Mouse (Mus musculus) fibroblast of lung, adult 2 months (primary cell): ENCODE measurements around the gene Ankrd49.

ENCODE experiments used
- DNase-seq: peaks from one replicate; pipeline ENCODE4 v3.0.0-alpha.2; 2011; ENCODE audit warnings: low read depth

The Ankrd49 gene

DNA sequence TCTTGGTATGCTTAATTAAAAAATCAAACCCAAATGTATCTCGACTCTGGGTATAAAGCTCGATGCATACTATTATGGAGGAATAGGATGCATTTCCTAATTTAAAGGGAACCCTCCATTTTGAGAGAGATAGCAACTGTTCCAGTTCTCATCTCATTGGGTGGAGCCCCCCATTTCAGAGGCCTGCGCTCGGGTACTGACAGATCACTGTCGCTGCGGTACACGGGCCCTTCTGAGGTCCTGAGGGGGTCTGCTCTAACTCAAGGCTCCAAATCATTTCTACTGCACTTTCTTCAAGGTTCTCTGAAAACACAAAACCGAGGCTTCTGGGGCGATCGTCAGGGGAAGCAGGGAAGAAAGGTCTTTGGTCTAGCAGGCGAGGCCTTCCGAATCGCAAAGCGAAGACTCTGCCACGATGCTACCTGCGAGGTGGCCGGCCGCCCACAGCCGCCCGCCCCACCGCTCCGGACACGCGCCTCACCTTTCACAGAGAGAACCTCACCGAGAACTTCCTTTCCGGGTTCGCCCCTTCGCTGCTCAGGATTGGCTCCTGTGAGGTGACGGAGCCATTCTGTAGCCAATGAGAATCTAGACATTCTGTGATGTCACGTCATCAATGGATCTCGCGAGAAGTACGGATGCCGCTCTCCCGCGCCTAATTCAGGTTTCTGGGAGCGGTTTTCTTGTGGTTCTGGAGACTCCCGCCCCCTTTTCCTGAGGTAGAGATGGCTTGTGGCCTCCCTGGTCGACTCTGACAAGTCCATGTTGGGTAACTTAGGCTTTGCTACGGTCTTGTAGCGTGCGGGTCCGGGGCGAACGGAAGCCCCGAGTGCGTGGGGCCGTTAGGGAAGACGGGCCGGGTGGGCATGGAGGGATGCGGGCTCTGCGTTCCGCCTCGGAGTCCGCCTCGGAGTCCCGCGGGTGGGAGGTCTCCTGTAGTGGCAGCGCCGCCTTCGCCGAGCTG lies at the start of gene Ankrd49, which contains the start of gene Mre11a:
Gene Ankrd49, minus strand, starts transcription at position 818 of the 964 bp plus-strand sequence.
Gene Mre11a, plus strand, starts transcription at position 616 of the 964 bp plus-strand sequence.
- peak; percentile 94 for DNase-seq

DNA sequence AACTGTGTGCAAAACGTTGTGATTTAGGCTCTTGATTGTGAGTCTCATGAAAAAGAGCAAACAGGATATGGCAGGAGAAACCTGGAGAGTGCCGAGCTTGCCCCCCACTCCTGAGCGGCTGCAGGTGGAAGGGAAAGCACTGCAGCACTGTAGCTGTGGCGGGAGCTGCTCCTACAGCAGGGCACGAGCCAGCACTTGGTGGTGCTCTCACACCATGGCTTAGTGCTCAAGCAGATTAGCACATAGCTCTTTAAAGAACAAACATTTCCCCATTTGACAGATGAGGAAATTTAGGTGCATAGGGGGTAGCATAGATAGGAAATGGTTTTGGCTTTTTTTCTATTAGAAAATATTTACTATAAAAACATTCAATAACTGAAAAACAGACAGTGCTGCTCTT lies 47.4 kb upstream of the Ankrd49 start:
- DNase-seq = no peak

DNA sequence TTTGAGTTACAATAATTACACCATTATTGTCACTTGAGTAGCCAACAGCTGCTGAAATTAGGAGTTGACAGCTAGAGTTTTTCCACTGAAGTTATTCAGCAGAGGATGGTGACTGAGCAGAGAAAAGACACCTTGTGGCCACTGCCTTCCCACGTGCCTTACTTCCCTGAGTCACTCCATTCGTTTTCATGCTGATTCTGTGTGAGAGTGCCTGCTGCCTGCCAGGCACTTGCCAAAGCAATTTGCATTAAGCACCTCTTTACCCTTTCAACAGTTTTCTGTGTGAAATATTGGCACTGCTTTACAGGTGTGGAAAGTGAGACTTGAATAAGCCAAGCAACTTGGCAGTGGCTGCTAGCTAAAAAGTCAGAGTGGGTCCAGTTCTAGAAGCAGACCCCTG lies 43.2 kb upstream of the Ankrd49 start:
- no peak for DNase-seq

DNA sequence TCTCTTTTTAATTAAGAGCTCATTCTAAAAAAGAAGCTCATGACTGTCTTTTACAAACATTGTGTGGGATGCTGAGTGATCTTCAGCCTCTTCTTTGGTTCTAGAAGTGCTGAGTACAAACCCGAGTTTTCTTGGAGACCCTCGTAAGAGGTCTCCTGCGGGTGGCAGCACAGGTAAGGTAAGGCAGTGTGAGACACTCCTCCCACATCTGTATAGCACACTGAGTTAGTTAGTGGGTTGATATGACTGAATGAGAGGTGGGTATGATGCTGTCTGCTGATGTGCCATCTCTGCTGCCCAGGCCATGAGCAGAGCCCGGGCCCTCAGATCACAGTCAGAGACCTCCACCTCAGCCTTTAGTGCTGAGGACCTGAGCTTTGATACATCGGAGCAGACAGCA lies 40.2 kb upstream of the Ankrd49 start:
- DNase-seq = no peak

GRCm38 (mm10) chr9:14821396-14821795 lies 36.7 kb upstream of the Ankrd49 start:
- no peak for DNase-seq

- DNase-seq = no peak
Measured at GRCm38 (mm10) chr9:14810111-14810510, 25.5 kb upstream of the Ankrd49 start.

- no peak for DNase-seq
Measured at GRCm38 (mm10) chr9:14806786-14807185, 22.1 kb upstream of the Ankrd49 start.

DNA sequence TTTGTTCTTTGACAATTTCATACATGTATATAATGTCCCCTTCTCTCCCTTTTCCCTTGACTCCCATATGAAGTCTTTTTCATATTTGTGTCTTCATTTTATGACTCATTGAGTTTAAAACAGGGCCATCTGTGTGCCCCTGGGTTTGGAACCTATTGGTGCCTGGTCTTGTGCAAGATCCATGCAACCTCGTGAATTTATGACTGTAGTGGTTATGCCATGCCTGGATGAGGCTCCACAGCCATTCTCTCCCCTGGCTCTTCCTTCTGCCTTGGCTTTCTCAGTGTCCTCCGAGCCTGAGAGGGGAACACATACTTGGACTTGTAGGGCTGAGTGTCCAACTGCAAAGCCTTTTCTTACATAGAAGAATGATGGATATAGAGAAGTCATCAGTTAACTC lies 21.1 kb upstream of the Ankrd49 start:
- DNase-seq = no peak

GRCm38 (mm10) chr9:14787356-14787755 lies 2.7 kb upstream of the Ankrd49 start:
- DNase-seq = no peak

DNA sequence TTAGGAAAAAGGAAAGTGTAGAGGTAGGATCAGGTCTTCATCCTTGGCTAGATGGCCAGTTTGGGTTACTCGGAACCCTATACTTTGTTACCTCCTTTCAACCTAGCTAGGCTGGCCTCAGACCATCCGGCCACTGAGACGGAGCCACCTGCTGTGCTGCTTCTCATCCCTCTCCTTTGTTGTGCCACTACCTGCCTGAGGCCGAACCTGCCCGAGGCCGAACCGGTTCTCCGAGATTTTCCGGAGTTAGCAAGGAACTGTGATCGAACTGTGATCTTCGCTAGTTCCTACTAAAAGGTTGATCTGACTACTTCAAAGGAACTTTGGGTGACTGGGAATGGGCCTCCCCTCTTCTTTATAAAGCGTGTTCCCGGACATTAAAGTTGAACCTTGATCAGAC lies 6.3 kb downstream of the Ankrd49 start:
- DNase-seq = no peak

DNA sequence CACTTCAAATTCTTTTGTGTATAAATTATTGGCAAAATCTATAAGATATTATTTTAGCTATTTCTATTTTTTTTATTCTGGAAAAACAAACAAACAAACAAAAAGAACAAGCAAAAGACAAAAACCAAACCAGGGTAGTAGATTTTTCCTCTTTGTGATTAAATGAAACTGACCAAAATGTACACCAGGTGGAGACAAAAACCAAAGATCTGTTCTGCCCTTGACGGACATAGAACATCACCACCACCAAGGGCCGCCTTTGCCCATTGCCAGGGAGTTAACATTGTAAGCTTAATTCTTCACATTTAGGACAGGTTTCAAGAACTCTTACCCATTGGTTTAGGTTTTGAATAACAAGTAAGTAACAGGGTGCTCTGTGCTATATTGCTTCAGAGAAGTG lies 10.8 kb downstream of the Ankrd49 start:
- DNase-seq = no peak

GRCm38 (mm10) chr9:14772074-14772473 lies 12.6 kb downstream of the Ankrd49 start:
- DNase-seq = no peak

DNA sequence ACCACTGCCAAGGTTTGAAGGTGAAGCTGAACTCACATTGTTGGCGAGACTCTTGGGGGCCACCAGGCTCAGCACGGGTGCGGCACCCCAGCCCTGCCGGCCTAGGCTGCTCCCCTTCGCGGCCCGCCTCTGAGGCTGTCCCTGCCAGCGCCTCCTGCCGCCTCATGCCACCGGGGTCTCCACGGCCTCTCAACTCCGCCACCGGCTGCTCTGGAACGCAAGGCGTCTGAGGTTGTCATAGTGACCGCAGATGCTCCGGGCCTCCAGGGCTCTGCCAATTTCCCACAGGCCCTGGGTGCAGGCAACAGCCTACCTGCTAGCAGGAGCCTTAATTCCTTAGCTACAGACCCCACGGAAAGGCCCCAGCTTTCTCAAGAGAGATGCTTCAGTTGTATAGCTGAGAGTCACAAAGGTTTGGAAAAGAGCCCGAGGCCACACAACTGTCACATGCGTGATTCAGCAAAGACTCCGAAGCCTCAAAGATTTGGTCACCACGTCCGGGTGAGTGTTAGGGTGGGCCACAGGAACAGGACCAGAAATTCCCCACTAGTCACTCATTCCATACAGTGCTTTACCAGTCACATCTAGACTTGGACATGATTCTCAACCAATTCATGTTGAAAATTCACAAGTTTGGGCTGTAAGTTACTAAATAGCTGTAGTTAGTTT lies 13.7 kb downstream of the Ankrd49 start, which contains the start of gene 1700012B09Rik:
Gene 1700012B09Rik, minus strand, starts transcription at position 228 of the 669 bp plus-strand sequence.
- no peak for DNase-seq

- DNase-seq = no peak
Measured at GRCm38 (mm10) chr9:14769811-14770210, 14.8 kb downstream of the Ankrd49 start.

GRCm38 (mm10) chr9:14764765-14765164 lies 19.9 kb downstream of the Ankrd49 start:
- DNase-seq = no peak

DNA sequence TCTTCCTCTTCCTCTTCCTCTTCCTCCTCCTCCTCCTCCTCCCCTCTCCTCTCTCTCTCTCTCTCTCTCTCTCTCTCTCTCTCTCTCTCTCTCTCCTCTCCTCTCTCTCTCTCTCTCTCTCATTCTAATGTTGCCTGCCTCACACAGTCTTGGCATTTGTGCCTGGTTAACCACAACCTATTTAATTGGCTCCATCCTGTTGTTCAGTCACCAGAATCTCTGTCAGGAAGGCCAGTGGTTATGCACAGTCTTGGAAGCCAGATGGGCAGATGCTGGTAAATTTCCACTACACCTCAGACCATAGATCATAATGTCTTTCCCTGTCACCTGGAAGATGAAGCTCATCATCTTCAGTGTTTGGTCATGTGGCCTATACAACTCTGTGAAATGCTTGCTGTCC lies 25.4 kb downstream of the Ankrd49 start:
- no peak for DNase-seq

- no peak for DNase-seq
Measured at GRCm38 (mm10) chr9:14758590-14758989, 26.1 kb downstream of the Ankrd49 start.

- DNase-seq = no peak
Measured at GRCm38 (mm10) chr9:14754469-14754868, 30.2 kb downstream of the Ankrd49 start.

- no peak for DNase-seq
Measured at GRCm38 (mm10) chr9:14753947-14754346, 30.7 kb downstream of the Ankrd49 start.

- DNase-seq = no peak
Measured at GRCm38 (mm10) chr9:14752001-14752522, 32.6 kb downstream of the Ankrd49 start, which contains the start of gene Fut4. Fut4 (minus strand) TSS chr9:14752393.

DNA sequence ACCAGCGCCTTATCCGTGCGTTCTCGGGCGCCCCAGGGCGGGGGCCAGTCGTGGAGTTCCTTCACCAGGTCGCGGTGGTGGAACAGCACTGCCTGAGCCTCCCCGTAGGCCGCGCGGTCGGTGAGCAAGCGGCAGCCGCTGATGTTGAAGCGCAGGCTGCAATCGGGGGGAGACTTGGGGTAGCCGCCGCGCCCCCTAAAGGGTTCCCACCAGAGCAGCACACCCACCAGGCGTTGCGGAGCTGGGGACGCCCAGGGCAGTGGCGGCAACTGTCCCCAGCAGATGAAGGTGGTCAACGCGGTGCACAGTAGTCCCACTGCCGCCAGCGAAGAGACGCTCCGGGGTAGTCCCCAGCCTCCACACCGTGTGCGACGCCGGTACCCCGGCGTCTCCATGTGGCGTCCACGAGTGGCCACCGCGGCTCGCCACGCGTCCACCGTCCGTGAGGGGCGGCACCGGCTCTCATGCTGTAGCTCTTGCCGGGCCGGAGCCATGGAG lies 33.1 kb downstream of the Ankrd49 start:
- no peak for DNase-seq

- no peak for DNase-seq
Measured at GRCm38 (mm10) chr9:14750901-14751502, 33.7 kb downstream of the Ankrd49 start.
